Mouse (Mus musculus) heart, postnatal 0 days (tissue): ENCODE results near the gene Upk3bl. TPM values are rescaled to one million over a fixed set of nuclear protein-coding genes. Genes with fewer than 3 reads are reported as not detected.

Experiments
- ATAC-seq: fragments of 200-750 bp; cut with Nextera tagmentation; 2 replicates; pipeline ENCODE4 v1.8.0; 2017; ENCODE audit warnings: low read depth, moderate number of reproducible peaks, moderate library complexity; ENCODE audit not compliant: insufficient read depth
- DNase-seq: peaks from one replicate; pipeline ENCODE4 v3.0.0-alpha.2; 2016; ENCODE audit warnings: low spot score
- H3K27ac ChIP-seq: fragments of 300-500 bp; sonication (generic); 2 replicates; pipeline ENCODE4 v1.5.1; 2014; ENCODE audit warnings: low read depth, mild to moderate bottlenecking
- H3K27me3 ChIP-seq: fragments of 300-500 bp; sonication (generic); 2 replicates; pipeline ENCODE4 v1.6.1; 2014; ENCODE audit warnings: low read length, mixed read lengths; ENCODE audit not compliant: control insufficient read depth, insufficient read depth
- H3K36me3 ChIP-seq: fragments of 300-500 bp; sonication (generic); replicated peaks from 2 replicates; pipeline ENCODE4 v1.6.1; 2014; ENCODE audit warnings: low read length, mixed read lengths; ENCODE audit not compliant: control insufficient read depth, insufficient read depth
- H3K4me1 ChIP-seq: fragments of 300-500 bp; sonication (generic); 2 replicates; pipeline ENCODE4 v1.6.1; 2014; ENCODE audit warnings: antibody characterized with exemption; ENCODE audit not compliant: control insufficient read depth, insufficient read depth
- H3K4me2 ChIP-seq: fragments of 300-500 bp; sonication (generic); 2 replicates; pipeline ENCODE4 v1.6.1; 2014; ENCODE audit warnings: low read depth, mild to moderate bottlenecking, low read length, moderate library complexity
- H3K4me3 ChIP-seq: fragments of 300-500 bp; sonication (generic); 2 replicates; pipeline ENCODE4 v1.5.1; 2014; ENCODE audit warnings: low read depth, low read length
- H3K9ac ChIP-seq: fragments of 300-500 bp; sonication (generic); replicated peaks from 2 replicates; pipeline ENCODE4 v1.6.1; 2014; ENCODE audit warnings: low read depth, low read length, mixed read lengths
- H3K9me3 ChIP-seq: fragments of 300-500 bp; sonication (generic); replicated peaks from 2 replicates; pipeline ENCODE4 v1.6.1; 2016; ENCODE audit warnings: low read length; ENCODE audit not compliant: control insufficient read depth
- CTCF ChIP-seq: IDR thresholded peaks from 2 replicates; pipeline ENCODE4 v1.5.1; 2016; ENCODE audit warnings: antibody characterized with exemption, control low read depth, low read depth
- EP300 ChIP-seq: IDR thresholded peaks from 2 replicates; pipeline ENCODE4 v1.6.1; 2016; ENCODE audit warnings: antibody characterized with exemption, low read depth
- WGBS: fragments of 180-500 bp; shearing (Covaris S2); extraction: QIAGEN DNeasy Blood & Tissue Kit; methylation state at CpG from one replicate; pipeline ENCODE4 v1.1.7; 2014; 5-methylcytosine and 5-hydroxymethylcytosine counted together
- polyA plus RNA-seq: library from polyadenylated mRNA; unstranded; fragments of >200 nt; fragmentation: Nextera tagmentation; extraction: Ambion mirVana; gene quantifications from 2 replicates; pipeline ENCODE4 v1.2.1, GENCODE M21; 2015
- total RNA-seq: library from RNA; depleted of rRNA; stranded (reverse); fragments of >200 nt; gene quantifications from 2 replicates; pipeline ENCODE4 v1.2.3, GENCODE M21; 2014; ENCODE audit warnings: low replicate concordance

Gene Upk3bl
- total and polyA plus RNA-seq, 2 experiments from 2014 or later, result 4.2 TPM; not detected in 1

DNA sequence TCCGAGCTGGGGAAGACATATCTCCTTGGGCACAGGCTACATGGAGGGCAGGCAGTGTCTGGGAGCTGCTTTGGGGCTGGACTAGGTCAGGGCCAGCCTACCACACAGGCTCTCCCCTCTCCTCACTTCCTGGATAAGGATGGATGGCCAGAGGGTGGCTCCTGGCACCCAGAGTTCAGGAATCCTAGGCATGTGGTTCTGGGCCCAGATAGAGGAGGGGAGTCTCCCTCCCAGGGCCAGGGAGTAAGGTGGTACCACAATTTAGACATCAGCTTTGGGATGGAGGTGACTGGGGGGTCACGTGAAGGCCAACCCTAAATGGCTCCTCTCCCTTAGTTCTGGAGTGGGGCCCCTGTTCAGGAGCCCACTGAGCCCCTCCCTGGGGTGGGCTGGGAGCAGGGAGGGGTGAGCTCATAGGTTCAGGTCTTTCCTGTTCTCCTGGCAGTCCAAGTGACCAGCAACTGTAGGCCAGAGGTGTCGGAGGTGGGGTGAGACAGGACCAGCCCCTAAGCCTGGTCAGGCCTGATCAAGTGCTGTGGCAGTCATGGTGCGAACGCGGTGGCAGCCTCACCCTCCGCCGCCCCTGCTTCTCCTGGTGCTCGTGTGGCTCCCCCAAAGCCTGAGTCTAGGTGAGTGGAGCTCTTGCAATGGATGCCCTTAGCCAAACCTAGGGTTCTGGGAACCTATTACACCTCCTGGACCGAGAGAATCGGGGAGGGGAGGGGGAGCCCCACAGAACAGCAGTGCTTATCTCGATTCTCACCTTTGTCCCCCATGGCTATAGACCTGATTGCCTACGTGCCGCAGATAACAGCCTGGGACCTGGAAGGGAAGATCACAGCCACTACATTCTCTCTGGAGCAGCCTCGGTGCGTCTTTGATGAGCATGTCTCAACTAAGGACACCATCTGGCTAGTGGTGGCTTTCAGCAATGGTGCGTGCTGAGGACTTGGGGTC lies 15.8 kb upstream of the Upk3bl start, which contains the start of gene Upk3b:
TSS of gene Upk3b (plus strand) at position 239 of the 957 bp plus-strand sequence.
- Histone ChIP-seq H3K27me3 (no peaks in the 10 kb centered on the region), H3K9me3 (no peaks in the 10 kb centered on the region), H3K4me2 (no peak within 1 kb of the TSS), H3K9ac (no peak within 1 kb of the TSS), H3K4me3 (no peak within 1 kb of the TSS), H3K4me1 (no peaks in the 10 kb centered on the region), H3K36me3 (no peaks in the 10 kb centered on the region), H3K27ac (no peak within 1 kb of the TSS)
- TF ChIP-seq EP300, result no peak
- TF ChIP-seq CTCF, result no peak
- DNase-seq (no peak), ATAC-seq (no peak)
- WGBS, result 51% methylated on average over 17 of the region's 17 CpGs

DNA sequence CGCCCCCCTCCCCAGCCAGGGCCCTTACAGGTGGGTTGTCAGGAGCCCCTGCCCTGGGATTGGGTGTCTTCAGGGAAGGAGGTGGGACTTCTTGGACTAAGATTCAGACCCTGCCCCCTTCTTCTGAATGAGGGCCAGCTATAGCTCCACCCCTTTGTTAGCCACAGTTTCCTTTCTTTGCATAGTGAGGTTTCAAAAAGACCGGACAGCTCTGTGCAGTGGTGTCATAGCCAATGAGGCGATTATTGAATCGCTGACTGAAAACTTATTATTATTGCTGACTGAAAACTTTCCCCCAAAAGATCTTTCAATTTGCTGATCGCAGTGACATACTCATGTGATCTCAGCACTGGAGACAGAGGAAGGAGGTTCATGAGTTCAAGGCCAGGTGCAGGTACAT lies 14.1 kb upstream of the Upk3bl start:
- Histone ChIP-seq H3K9me3 (no peaks in the 10 kb centered on the region), H3K4me1 (no peaks in the 10 kb centered on the region), H3K9ac (no peak overlapping the region), H3K27me3 (no peaks in the 10 kb centered on the region), H3K36me3 (no peaks in the 10 kb centered on the region), H3K4me2 (no peak overlapping the region), H3K4me3 (no peak overlapping the region), H3K27ac (no peak overlapping the region)
- TF ChIP-seq EP300 (no peak), CTCF (no peak)
- WGBS, result 50% methylated on average over 5 of the region's 5 CpGs
- no peak for ATAC-seq
- no peak for DNase-seq

DNA sequence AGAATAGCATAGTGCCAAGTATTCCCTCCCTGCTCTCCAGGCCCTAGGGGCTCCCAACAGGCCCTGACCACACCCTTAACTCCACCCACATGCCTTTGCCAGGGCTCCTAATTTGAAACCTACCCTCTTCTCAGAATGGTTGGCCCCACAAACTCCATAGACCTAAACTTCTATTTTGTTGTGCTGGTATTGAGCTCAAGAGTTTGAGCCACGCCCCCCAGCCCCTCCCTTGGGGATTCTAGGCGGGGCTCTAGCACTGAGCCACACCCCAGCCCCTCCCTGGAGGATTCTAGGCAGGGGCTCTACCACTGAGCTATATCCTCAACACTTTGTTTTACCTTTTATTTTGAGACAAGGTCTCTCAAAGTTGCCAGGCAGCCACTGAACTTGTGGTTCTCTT lies 13.0 kb upstream of the Upk3bl start:
- WGBS, result 39% methylated on average over 2 of the region's 2 CpGs
- Histone ChIP-seq H3K27ac (no peak overlapping the region), H3K9ac (no peak overlapping the region), H3K4me1 (no peaks in the 10 kb centered on the region), H3K4me3 (no peak overlapping the region), H3K9me3 (no peaks in the 10 kb centered on the region), H3K27me3 (no peaks in the 10 kb centered on the region), H3K36me3 (no peaks in the 10 kb centered on the region), H3K4me2 (no peak overlapping the region)
- no peak for DNase-seq
- ATAC-seq, result 0 out of 2 replicates have a peak, but pooled peaks have one; percentile 17
- TF ChIP-seq EP300 (no peak), CTCF (no peak)

DNA sequence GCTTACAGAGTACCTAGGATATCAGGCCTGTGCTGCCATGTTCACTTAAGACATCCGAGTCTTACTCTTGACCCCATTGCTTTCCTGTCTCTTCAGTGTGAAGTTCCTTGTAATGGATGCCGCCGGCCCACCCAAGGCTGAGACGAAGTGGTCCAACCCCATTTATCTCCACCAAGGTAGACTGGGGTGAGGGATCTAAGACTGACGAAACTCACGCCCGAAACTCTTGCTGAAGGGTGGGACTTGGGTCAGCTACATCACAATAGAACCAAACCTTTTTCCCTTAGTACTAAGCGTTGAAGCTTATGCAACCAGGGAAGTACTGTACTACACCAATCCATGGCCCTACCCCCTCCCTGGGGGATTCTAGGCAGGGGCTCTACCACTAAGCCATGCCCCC lies 12.6 kb upstream of the Upk3bl start:
- DNase-seq (no peak), ATAC-seq (no peak)
- Histone ChIP-seq H3K4me2 (no peak overlapping the region), H3K9me3 (no peaks in the 10 kb centered on the region), H3K4me1 (no peaks in the 10 kb centered on the region), H3K36me3 (no peaks in the 10 kb centered on the region), H3K27me3 (no peaks in the 10 kb centered on the region), H3K27ac (no peak overlapping the region), H3K4me3 (no peak overlapping the region), H3K9ac (no peak overlapping the region)
- TF ChIP-seq EP300 (no peak), CTCF (no peak)
- WGBS, result 95% methylated on average over 8 of the region's 8 CpGs

DNA sequence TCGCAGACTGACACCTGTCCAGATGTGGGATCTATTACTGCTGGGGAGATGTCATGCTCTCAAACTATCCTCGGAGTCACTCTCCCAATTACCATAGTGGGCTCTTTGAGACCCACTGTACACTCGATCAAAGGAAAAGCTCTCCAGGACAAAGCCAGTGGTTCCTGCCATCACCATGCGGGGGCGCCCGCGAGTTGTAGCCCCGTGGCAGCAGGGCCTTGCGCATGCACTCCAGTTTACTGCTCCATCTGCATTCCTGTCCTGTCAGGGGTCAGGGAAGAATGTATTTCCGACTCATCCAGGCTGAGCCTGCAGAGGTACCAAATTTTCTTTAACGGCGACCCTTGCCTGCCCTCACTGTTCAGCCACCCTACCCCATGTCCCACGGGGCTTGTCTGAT lies 9.4 kb upstream of the Upk3bl start:
- WGBS, result 70% methylated on average over 13 of the region's 13 CpGs
- Histone ChIP-seq H3K4me2 (no peak overlapping the region), H3K4me1 (no peaks in the 10 kb centered on the region), H3K27ac (no peak overlapping the region), H3K4me3 (no peak overlapping the region), H3K36me3 (no peaks in the 10 kb centered on the region), H3K9me3 (no peaks in the 10 kb centered on the region), H3K9ac (no peak overlapping the region), H3K27me3 (no peaks in the 10 kb centered on the region)
- no peak for ATAC-seq
- DNase-seq, result no peak
- no peak for TF ChIP-seq EP300
- no peak for TF ChIP-seq CTCF

DNA sequence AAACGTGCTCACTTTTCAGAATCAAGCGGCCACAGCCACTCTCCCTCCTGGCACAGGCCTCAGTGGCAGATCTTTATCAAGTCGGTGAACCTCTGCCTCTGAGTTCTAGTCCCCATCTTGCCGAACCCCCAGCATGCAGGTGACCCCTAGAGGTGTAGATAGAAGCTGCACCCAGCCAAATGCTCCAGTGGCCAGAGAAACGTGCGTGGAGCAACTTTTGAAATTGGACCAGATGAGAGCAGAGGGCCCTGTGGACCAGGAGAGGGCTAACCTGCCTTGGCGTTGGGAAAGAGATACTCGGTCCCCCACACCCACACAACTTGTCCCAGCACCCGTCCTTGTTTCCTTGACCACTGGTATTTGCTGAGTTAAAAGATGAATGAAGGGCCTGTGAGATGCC lies 8.9 kb upstream of the Upk3bl start:
- 35% methylated on average over 9 of the region's 9 CpGs for WGBS
- no peaks in the 10 kb centered on the region for H3K9me3 ChIP-seq
- ATAC-seq (no peak), DNase-seq (no peak)
- no peaks in the 10 kb centered on the region for H3K36me3 ChIP-seq
- no peaks in the 10 kb centered on the region for H3K4me1 ChIP-seq
- H3K9ac ChIP-seq, result no peak overlapping the region
- no peak overlapping the region for H3K4me3 ChIP-seq
- no peak overlapping the region for H3K4me2 ChIP-seq
- no peaks in the 10 kb centered on the region for H3K27me3 ChIP-seq
- no peak overlapping the region for H3K27ac ChIP-seq
- TF ChIP-seq CTCF, result peak; percentile 27
- TF ChIP-seq EP300, result no peak
